Mouse (Mus musculus): ENCODE results near the gene Serpine1.

GRCm38 (mm10) chr5:137043997-137044396 lies 28.1 kb downstream of the Serpine1 start:
- TF ChIP-seq CTCF (IDR thresholded peaks at IDR 0.05; ENCODE audit: extremely low read depth, insufficient read depth, insufficient read length, insufficient replicate concordance): no peak
- TF ChIP-seq POLR2A (IDR thresholded peaks at IDR 0.05; ENCODE audit: low read depth, low read length): no peak
